Comparison of ENCODE assay signal across 10 mouse cellular contexts in genomic region chr7:127921516-127921915, GRCm38 (mm10). TPM values are rescaled to one million over a fixed set of nuclear protein-coding genes. Genes with fewer than 3 reads are reported as not detected.
DNase-seq lines count a peak whose midpoint lies in the region; ATAC-seq and TF ChIP-seq lines count a peak whose summit lies in the region.
"Had no signal": no experiment of that assay in that cellular context is flagged by ENCODE, and none has a peak within 500 bp of the region (broad histone marks: within the 10 kb centered on the region; RNA-seq: fewer than 3 reads in every experiment).

No protein-coding gene starts in this region.

- no peak for TF ChIP-seq POLR2A in ES-Bruce4 (IDR thresholded peaks at IDR 0.05; ENCODE audit: insufficient read depth, low read length)

- no peak overlapping the region for H3K9ac ChIP-seq in kidney, embryonic 14.5 days (ENCODE audit: low read depth, low read length)
- H3K9ac ChIP-seq in ES-Bruce4 (ENCODE audit: low read depth, poor library complexity, severe bottlenecking): no peak overlapping the region
- H3K9ac ChIP-seq: embryonic facial prominence, embryonic 13.5 days had no signal

- H3K4me2 ChIP-seq in kidney, embryonic 14.5 days (replicated peaks; ENCODE audit: low read depth, low read length): no peak overlapping the region
- H3K4me2 ChIP-seq: embryonic facial prominence, embryonic 13.5 days had no signal

- peaks cover 13% of the 10 kb centered on the region for H3K4me1 ChIP-seq in kidney, embryonic 14.5 days (ENCODE audit: control insufficient read depth, insufficient read depth, low read length)
- peaks cover 3% of the 10 kb centered on the region for H3K4me1 ChIP-seq in ES-Bruce4 (ENCODE audit: control insufficient read depth, insufficient read depth, low read length)

- TF ChIP-seq EP300 in ES-Bruce4 (IDR thresholded peaks at IDR 0.05; ENCODE audit: insufficient read depth, low read depth, low read length): no peak

- no peak overlapping the region for H3K4me3 ChIP-seq in kidney, embryonic 14.5 days (ENCODE audit: low read length)
- no peak overlapping the region for H3K4me3 ChIP-seq in ES-Bruce4 (ENCODE audit: low read depth, low read length)
- H3K4me3 ChIP-seq: embryonic facial prominence, embryonic 13.5 days had no signal

- peak; percentile 65 for DNase-seq in kidney, postnatal 10 days
- peak; percentile 23 for DNase-seq in adipocyte (ENCODE audit: low spot score)
- DNase-seq in lung, postnatal 25 days (ENCODE audit: low spot score): peak; percentile 61
- no peak for DNase-seq in frontal cortex, postnatal 10 days (ENCODE audit: low spot score in 2 of 2)
- no peak for DNase-seq in layer of hippocampus, postnatal 10 days (ENCODE audit: low spot score in 2 of 2)
- DNase-seq: adrenal gland, adult 2 months had no signal

- H3K36me3 ChIP-seq in kidney, embryonic 14.5 days (ENCODE audit: control insufficient read depth, insufficient read depth, low read length): peaks cover 62% of the 10 kb centered on the region
- H3K36me3 ChIP-seq in ES-Bruce4 (ENCODE audit: control insufficient read depth, insufficient read depth, low read length, poor library complexity, severe bottlenecking): peaks cover 19% of the 10 kb centered on the region

- TF ChIP-seq CTCF in ES-Bruce4 (IDR thresholded peaks at IDR 0.05; ENCODE audit: low read depth, low read length): peak; percentile 76

- H3K27me3 ChIP-seq in kidney, embryonic 14.5 days (ENCODE audit: control insufficient read depth, insufficient read depth, low read length): no peaks in the 10 kb centered on the region
- no peaks in the 10 kb centered on the region for H3K27me3 ChIP-seq in ES-Bruce4 (ENCODE audit: control insufficient read depth, insufficient read depth, low read length, poor library complexity, severe bottlenecking)
- H3K27me3 ChIP-seq: embryonic facial prominence, embryonic 13.5 days had no signal

- WGBS in kidney, embryonic 14.5 days: 68% methylated on average over 8 of the region's 8 CpGs

- no peak overlapping the region for H3K27ac ChIP-seq in kidney, embryonic 14.5 days (ENCODE audit: low read depth, low read length)
- H3K27ac ChIP-seq in ES-Bruce4 (ENCODE audit: insufficient read depth, low read length): no peak overlapping the region
- H3K27ac ChIP-seq: embryonic facial prominence, embryonic 13.5 days had no signal

- H3K9me3 ChIP-seq in kidney, embryonic 14.5 days (ENCODE audit: control insufficient read depth, low read length): no peaks in the 10 kb centered on the region
- H3K9me3 ChIP-seq in ES-Bruce4 (replicated peaks; ENCODE audit: control insufficient read depth, insufficient read depth, low read length, poor library complexity, severe bottlenecking): no peaks in the 10 kb centered on the region
- H3K9me3 ChIP-seq: embryonic facial prominence, embryonic 13.5 days had no signal

- no peak for ATAC-seq in kidney, embryonic 14.5 days (ENCODE audit: low FRiP score, low TSS enrichment)

RNA-seq across cellular contexts. Expression of gene Prss8, which starts 8.4 kb away (rescaled TPM):
- 44.7 and 47.1 TPM in 2 replicates for polyA plus RNA-seq in kidney, embryonic 14.5 days (2014; fragmentation: Nextera tagmentation; extraction: Ambion mirVana)
- polyA plus RNA-seq in ES-Bruce4 (2011; ENCODE audit: insufficient read depth, insufficient read length, low read depth, missing spikeins): 73.0 and 74.5 TPM in 2 replicates
- total RNA-seq in layer of hippocampus, postnatal 10 days (2021): 1 to 10 TPM; 1.7 to 1.8 TPM
- total RNA-seq: gastrocnemius, postnatal 4 days had no signal

RNA-seq across cellular contexts. Expression of gene Kat8, which starts 9.2 kb away (rescaled TPM):
- polyA plus RNA-seq in kidney, embryonic 14.5 days (2014; fragmentation: Nextera tagmentation; extraction: Ambion mirVana): 37.2 and 48.9 TPM in 2 replicates
- polyA plus RNA-seq in ES-Bruce4 (2011; ENCODE audit: insufficient read depth, insufficient read length, low read depth, missing spikeins): 43.2 and 47.1 TPM in 2 replicates
- 10 to 100 TPM; 25.8 to 28.2 TPM for total RNA-seq in layer of hippocampus, postnatal 10 days (2021)

RNA-seq across cellular contexts. Expression of gene Bckdk, which starts 17.6 kb away (rescaled TPM):
- 152 and 155 TPM in 2 replicates for polyA plus RNA-seq in kidney, embryonic 14.5 days (2014; fragmentation: Nextera tagmentation; extraction: Ambion mirVana)
- polyA plus RNA-seq in ES-Bruce4 (2011; ENCODE audit: insufficient read depth, insufficient read length, low read depth, missing spikeins): 77.3 and 81.1 TPM in 2 replicates
- total RNA-seq in layer of hippocampus, postnatal 10 days (2021): 10 to 100 TPM; 45.9 to 48.6 TPM

RNA-seq across cellular contexts. Expression of gene Prss36, which starts 25.0 kb away (rescaled TPM):
- 12.1 and 12.4 TPM in 2 replicates for polyA plus RNA-seq in kidney, embryonic 14.5 days (2014; fragmentation: Nextera tagmentation; extraction: Ambion mirVana)
- 21.2 and 22.4 TPM in 2 replicates for polyA plus RNA-seq in ES-Bruce4 (2011; ENCODE audit: insufficient read depth, insufficient read length, low read depth, missing spikeins)
- total RNA-seq in layer of hippocampus, postnatal 10 days (2021): 10 to 100 TPM; 15.0 to 17.0 TPM

RNA-seq across cellular contexts. Expression of gene Vkorc1, which starts 26.1 kb away (rescaled TPM):
- 125 and 156 TPM in 2 replicates for polyA plus RNA-seq in kidney, embryonic 14.5 days (2014; fragmentation: Nextera tagmentation; extraction: Ambion mirVana)
- 31.8 and 35.1 TPM in 2 replicates for polyA plus RNA-seq in ES-Bruce4 (2011; ENCODE audit: insufficient read depth, insufficient read length, low read depth, missing spikeins)
- 10 to 100 TPM; 25.0 to 26.3 TPM for total RNA-seq in layer of hippocampus, postnatal 10 days (2021)

Comparison
In these comparisons a context has a peak if more than half of its experiments do, and no peak if none do; other contexts are left out.
1. DNase-seq: peak in kidney, postnatal 10 days (single experiment), adipocyte (single experiment) and lung, postnatal 25 days (single experiment); none in frontal cortex, postnatal 10 days (0 of 2) and layer of hippocampus, postnatal 10 days (0 of 2).